Mouse (Mus musculus) MEL (cell line): ENCODE measurements around the gene Hist1h3e. TPM values are rescaled to one million over a fixed set of nuclear protein-coding genes. Genes with fewer than 3 reads are reported as not detected.
A peak's percentile ranks its signal among the peaks of the same experiment; 100 is the strongest.

Source experiments
- DNase-seq: peaks from one replicate; pipeline ENCODE4 v3.0.0; 2011; ENCODE audit warnings: low read depth, low spot score
- H3K27ac ChIP-seq: 2 replicates; pipeline ENCODE4 v1.5.1; 2012; ENCODE audit warnings: low read depth, mild to moderate bottlenecking, control low read depth, low read length, moderate library complexity; ENCODE audit not compliant: control insufficient read depth
- H3K27me3 ChIP-seq, 2 experiments: fragments of 150-350 bp in 1 of 2; sonication (generic) in 1 of 2; 2 replicates each; pipeline ENCODE4 v1.6.1; 2012; ENCODE audit warnings: low read length in 2 of 2, mild to moderate bottlenecking in 2 of 2, improper control_type of control experiment in 1 of 2, moderate library complexity in 1 of 2; ENCODE audit not compliant: insufficient read depth in 2 of 2, control insufficient read depth in 1 of 2
- H3K36me3 ChIP-seq, 2 experiments: 2 replicates each; pipeline ENCODE4 v1.6.1; 2012 to 2014; ENCODE audit warnings: low read length in 2 of 2, improper control_type of control experiment in 1 of 2, inconsistent platforms in 1 of 2, mild to moderate bottlenecking in 1 of 2; ENCODE audit not compliant: insufficient read depth in 2 of 2, control insufficient read depth in 1 of 2
- H3K4me1 ChIP-seq, 2 experiments: fragments of 150-350 bp in 1 of 2; sonication (generic) in 1 of 2; 2 replicates each; pipeline ENCODE4 v1.6.1; 2012; ENCODE audit warnings: low read length in 2 of 2, improper control_type of control experiment in 1 of 2, mild to moderate bottlenecking in 1 of 2; ENCODE audit not compliant: insufficient read depth in 2 of 2, control insufficient read depth in 1 of 2
- H3K4me3 ChIP-seq, 2 experiments: fragments of 150-350 bp in 1 of 2; sonication (generic) in 1 of 2; 2 replicates each; pipeline ENCODE4 v1.5.1; 2012; ENCODE audit warnings: low read depth in 2 of 2, low read length in 2 of 2, mild to moderate bottlenecking in 2 of 2, moderate library complexity in 2 of 2, control low read depth in 1 of 2, improper control_type of control experiment in 1 of 2; ENCODE audit not compliant: control insufficient read depth in 1 of 2, insufficient read depth in 1 of 2
- H3K79me2 ChIP-seq: 2 replicates; pipeline ENCODE4 v1.6.1; 2012; ENCODE audit warnings: mild to moderate bottlenecking, low read length, moderate library complexity; ENCODE audit not compliant: control insufficient read depth, poor library complexity, insufficient read depth
- H3K9ac ChIP-seq: 2 replicates; pipeline ENCODE4 v1.6.1; 2012; ENCODE audit warnings: low read depth, mild to moderate bottlenecking, control low read depth, low read length, moderate library complexity; ENCODE audit not compliant: control insufficient read depth, poor library complexity, severe bottlenecking
- H3K9me3 ChIP-seq: fragments of 150-350 bp; sonication (generic); replicated peaks from 2 replicates; pipeline ENCODE4 v1.6.1; 2012; ENCODE audit warnings: mild to moderate bottlenecking, low read length, improper control_type of control experiment, moderate library complexity; ENCODE audit not compliant: insufficient read depth
- BHLHE40 ChIP-seq: IDR thresholded peaks from 2 replicates; pipeline ENCODE4 v1.6.1; 2012; ENCODE audit warnings: low read depth, mild to moderate bottlenecking, inconsistent platforms, low read length, improper control_type of control experiment, borderline replicate concordance
- CHD1 ChIP-seq: IDR thresholded peaks from 2 replicates; pipeline ENCODE4 v1.6.1; 2012; ENCODE audit warnings: low read depth, mild to moderate bottlenecking, inconsistent platforms, low read length, improper control_type of control experiment
- CTCF ChIP-seq, 3 experiments: IDR thresholded peaks in 2 of 3; conservative IDR thresholded peaks in 1 of 3; 2 replicates each; pipeline ENCODE4 v1.5.1; 2011 to 2012; ENCODE audit warnings: low read length in 3 of 3, low read depth in 2 of 3, mild to moderate bottlenecking in 2 of 3, improper control_type of control experiment in 1 of 3, inconsistent platforms in 1 of 3, mixed read lengths in 1 of 3, moderate library complexity in 1 of 3; ENCODE audit not compliant: control insufficient read depth in 1 of 3, insufficient read depth in 1 of 3, poor library complexity in 1 of 3, severe bottlenecking in 1 of 3
- GATA1 ChIP-seq: IDR thresholded peaks from 2 replicates; pipeline ENCODE4 v1.6.1; 2011; ENCODE audit warnings: low read depth, low read length, improper control_type of control experiment
- HCFC1 ChIP-seq: IDR thresholded peaks from 2 replicates; pipeline ENCODE4 v1.6.1; 2012; ENCODE audit warnings: low read depth, mild to moderate bottlenecking, inconsistent platforms, low read length, improper control_type of control experiment, moderate library complexity
- MAFK ChIP-seq: IDR thresholded peaks from 2 replicates; pipeline ENCODE4 v1.6.1; 2011; ENCODE audit warnings: low read depth, mild to moderate bottlenecking, low read length, improper control_type of control experiment, borderline replicate concordance
- MAX ChIP-seq: IDR thresholded peaks from 2 replicates; pipeline ENCODE4 v1.6.1; 2011; ENCODE audit warnings: low read length, improper control_type of control experiment
- MAZ ChIP-seq: IDR thresholded peaks from 2 replicates; pipeline ENCODE4 v1.6.1; 2012; ENCODE audit warnings: low read depth, mild to moderate bottlenecking, inconsistent platforms, low read length, improper control_type of control experiment
- NELFE ChIP-seq: IDR thresholded peaks from 2 replicates; pipeline ENCODE4 v1.6.1; 2011; ENCODE audit warnings: low read depth, low read length, improper control_type of control experiment
- NRF1 ChIP-seq: IDR thresholded peaks from 2 replicates; pipeline ENCODE4 v1.6.1; 2014; ENCODE audit warnings: low read depth, mild to moderate bottlenecking, inconsistent platforms, low read length, improper control_type of control experiment, moderate library complexity; ENCODE audit not compliant: poor library complexity, insufficient read depth, severe bottlenecking
- POLR2A ChIP-seq, 2 experiments: IDR thresholded peaks; 2 replicates each; pipeline ENCODE4 v1.6.1; 2011 to 2012; ENCODE audit warnings: low read length in 2 of 2, mild to moderate bottlenecking in 2 of 2, control low read depth in 1 of 2, improper control_type of control experiment in 1 of 2, low read depth in 1 of 2, moderate library complexity in 1 of 2; ENCODE audit not compliant: control insufficient read depth in 1 of 2, insufficient read depth in 1 of 2, poor library complexity in 1 of 2
- POLR2AphosphoS5 ChIP-seq: IDR thresholded peaks from 2 replicates; pipeline ENCODE4 v1.6.1; 2012; ENCODE audit warnings: low read depth, borderline replicate concordance, mild to moderate bottlenecking, inconsistent platforms, low read length, moderate library complexity, mixed read lengths
- RCOR1 ChIP-seq: IDR thresholded peaks from 2 replicates; pipeline ENCODE4 v1.6.1; 2012; ENCODE audit warnings: low read depth, mild to moderate bottlenecking, inconsistent platforms, low read length, improper control_type of control experiment
- TBP ChIP-seq: IDR thresholded peaks from 2 replicates; pipeline ENCODE4 v1.8.0; 2011; ENCODE audit warnings: low read depth, low read length, improper control_type of control experiment
- ZMIZ1 ChIP-seq: IDR thresholded peaks from 2 replicates; pipeline ENCODE4 v1.6.1; 2012; ENCODE audit warnings: low read depth, mild to moderate bottlenecking, inconsistent platforms, low read length, improper control_type of control experiment, moderate library complexity
- ZNF384 ChIP-seq: IDR thresholded peaks from 2 replicates; pipeline ENCODE4 v1.6.1; 2012; ENCODE audit warnings: low read depth, mild to moderate bottlenecking, inconsistent platforms, low read length, improper control_type of control experiment
- polyA plus RNA-seq, 2 experiments: library from polyadenylated mRNA; stranded (reverse) in 1 of 2; unstranded in 1 of 2; fragments of >175 nt in 1 of 2; fragments of >200 nt in 1 of 2; gene quantifications; 2 replicates each; pipeline versions ENCODE4 v1.2.1 to v1.2.4; 2012; ENCODE audit warnings: low replicate concordance in 2 of 2, low read depth in 1 of 2; ENCODE audit not compliant: insufficient read length in 2 of 2, insufficient read depth in 1 of 2, missing spikeins in 1 of 2
- total RNA-seq: library from RNA; depleted of rRNA; stranded (reverse); fragments of 300-350 nt; gene quantifications from 2 replicates; pipeline ENCODE4 v1.2.3, GENCODE M21; 2012

The Hist1h3e gene
- total and polyA plus RNA-seq, 3 experiments, result 4.5 to 1,049 TPM; not detected in 1

- Histone ChIP-seq H3K27ac (peak overlapping the region; percentile 63), H3K4me3 (peak overlapping the region; percentile 49 to 82), H3K27me3 (no peaks in the 10 kb centered on the region), H3K79me2 (no peaks in the 10 kb centered on the region), H3K4me1 (peaks cover 0 to 12% of the 10 kb centered on the region in 2 experiments; a peak in 2 of 4 replicates), H3K9ac (peak overlapping the region; percentile 67), H3K36me3 (peaks cover 0 to 21% of the 10 kb centered on the region in 2 experiments; a peak in 2 of 4 replicates), H3K9me3 (no peaks in the 10 kb centered on the region)
- TF ChIP-seq NELFE, result no peak
- no peak for TF ChIP-seq POLR2A (IDR thresholded peaks at IDR 0.05; ENCODE audit: control insufficient read depth in 1 of 2, insufficient read depth in 1 of 2, low read depth in 1 of 2, low read length in 2 of 2, poor library complexity in 1 of 2)
- TF ChIP-seq ZNF384, result no peak
- peak; percentile 99 for TF ChIP-seq TBP
- no peak for TF ChIP-seq POLR2AphosphoS5
- TF ChIP-seq HCFC1, result no peak
- TF ChIP-seq ZMIZ1, result no peak
- no peak for TF ChIP-seq CTCF (IDR thresholded peaks at IDR 0.05 in 2 of 3, conservative IDR thresholded peaks at IDR 0.05 in 1 of 3; ENCODE audit: control insufficient read depth in 1 of 3, insufficient read depth in 1 of 3, low read depth in 2 of 3, low read length in 3 of 3, poor library complexity in 1 of 3, severe bottlenecking in 1 of 3)
- no peak for TF ChIP-seq NRF1
- no peak for TF ChIP-seq RCOR1
- no peak for TF ChIP-seq BHLHE40
- TF ChIP-seq GATA1, result 0 out of 2 replicates have a peak, but pooled peaks have one; percentile 6
- no peak for TF ChIP-seq MAFK
- no peak for TF ChIP-seq MAX
- no peak for TF ChIP-seq MAZ
- peak; percentile 94 for DNase-seq
Measured at GRCm38 (mm10) chr13:23517603-23518294, 44.4 kb downstream of the Hist1h3e start.

DNA sequence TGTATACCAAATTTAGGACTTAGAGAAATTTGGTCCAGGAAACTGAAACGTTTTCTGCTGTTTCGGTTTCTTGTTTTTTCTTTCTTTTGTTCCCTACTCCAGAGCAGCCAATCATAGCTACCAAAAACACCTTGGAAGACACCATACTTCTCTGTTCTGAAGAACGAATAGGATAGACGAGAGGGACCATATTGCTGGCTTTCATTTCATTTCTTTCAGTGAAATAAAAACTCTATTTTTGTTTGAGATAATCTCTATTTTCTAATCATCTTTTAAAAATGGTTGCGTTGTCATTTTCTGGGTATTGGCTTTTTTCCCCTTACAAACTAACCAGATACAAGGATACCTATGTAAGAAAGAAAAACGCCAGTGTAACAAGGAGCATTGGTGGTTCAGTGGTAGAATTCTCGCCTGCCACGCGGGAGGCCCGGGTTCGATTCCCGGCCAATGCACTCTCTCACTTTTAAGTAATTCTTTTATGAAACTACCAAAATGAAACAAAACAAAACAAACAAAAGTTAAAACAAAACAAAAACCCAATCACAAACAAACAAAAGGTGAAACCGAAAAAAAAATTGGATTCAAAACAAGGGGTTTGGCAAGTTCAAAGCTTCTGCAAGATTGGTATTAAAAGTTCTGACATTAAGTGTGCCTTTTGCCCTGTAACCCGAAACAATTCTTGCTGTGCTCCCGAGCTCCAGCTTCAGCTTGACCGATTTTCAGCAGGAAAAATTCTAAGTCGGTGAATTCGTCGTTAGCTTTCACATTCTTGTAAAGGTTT, 45.2 kb downstream of the Hist1h3e start:
- peak; percentile 79 for DNase-seq
- Histone ChIP-seq H3K79me2 (no peaks in the 10 kb centered on the region), H3K27me3 (no peaks in the 10 kb centered on the region), H3K4me3 (peak overlapping the region; percentile 59 to 82), H3K4me1 (peaks cover 0 to 12% of the 10 kb centered on the region in 2 experiments; a peak in 2 of 4 replicates), H3K27ac (peak overlapping the region; percentile 63), H3K9ac (peak overlapping the region; percentile 64), H3K9me3 (no peaks in the 10 kb centered on the region), H3K36me3 (peaks cover 0 to 21% of the 10 kb centered on the region in 2 experiments; a peak in 2 of 4 replicates)
- TF ChIP-seq TBP (peak; percentile 99), CHD1 (no peak)
